Mouse (Mus musculus): ENCODE results near the gene Arhgef39. TPM values are rescaled to one million over a fixed set of nuclear protein-coding genes. Genes with fewer than 3 reads are reported as not detected.
A peak's percentile ranks its signal among the peaks of the same experiment; 100 is the strongest.

Gene Arhgef39
- total and polyA plus RNA-seq, 2 experiments from 2014 or later: 3.9 to 4.5 TPM

- Histone ChIP-seq H3K36me3 (ENCODE audit: insufficient read depth) (no peaks in the 10 kb centered on the region), H3K9me3 (ENCODE audit: low read length) (no peaks in the 10 kb centered on the region), H3K4me1 (ENCODE audit: insufficient read depth) (no peaks in the 10 kb centered on the region), H3K27ac (ENCODE audit: low read depth, low read length) (no peak overlapping the region), H3K4me3 (ENCODE audit: low read depth, low read length) (no peak overlapping the region), H3K4me2 (ENCODE audit: low read depth) (no peak overlapping the region), H3K27me3 (ENCODE audit: insufficient read depth, low read length) (no peaks in the 10 kb centered on the region), H3K9ac (no peak overlapping the region)
- no peak for DNase-seq
- no peak for ATAC-seq
- 85% methylated on average over 5 of the region's 5 CpGs for WGBS
- no peak for TF ChIP-seq CTCF (IDR thresholded peaks at IDR 0.05; ENCODE audit: low read depth)
Observed at GRCm38 (mm10) chr4:43480985-43481384, 18.5 kb downstream of the Arhgef39 start.

GRCm38 (mm10) chr4:43478906-43479832 lies 20.3 kb downstream of the Arhgef39 start:
- DNase-seq (peak; percentile 36), ATAC-seq (no peak)
- no peak overlapping the region for H3K4me3 ChIP-seq (ENCODE audit: low read depth, low read length)
- H3K27ac ChIP-seq (ENCODE audit: low read depth, low read length): no peak overlapping the region
- H3K4me1 ChIP-seq (ENCODE audit: insufficient read depth): no peaks in the 10 kb centered on the region
- 45% methylated on average over 24 of the region's 24 CpGs for WGBS
- no peaks in the 10 kb centered on the region for H3K27me3 ChIP-seq (ENCODE audit: insufficient read depth, low read length)
- peak; percentile 52 for TF ChIP-seq CTCF (IDR thresholded peaks at IDR 0.05; ENCODE audit: low read depth)
- H3K9me3 ChIP-seq (ENCODE audit: low read length): no peaks in the 10 kb centered on the region
- no peaks in the 10 kb centered on the region for H3K36me3 ChIP-seq (ENCODE audit: insufficient read depth)
- no peak overlapping the region for H3K9ac ChIP-seq
- no peak overlapping the region for H3K4me2 ChIP-seq (ENCODE audit: low read depth)

- TF ChIP-seq CTCF (IDR thresholded peaks at IDR 0.05; ENCODE audit: low read depth): no peak
- no peaks in the 10 kb centered on the region for H3K36me3 ChIP-seq (ENCODE audit: insufficient read depth)
- no peaks in the 10 kb centered on the region for H3K9me3 ChIP-seq (ENCODE audit: low read length)
- H3K4me2 ChIP-seq (ENCODE audit: low read depth): peak overlapping the region; percentile 45
- no peak overlapping the region for H3K9ac ChIP-seq
- H3K4me3 ChIP-seq (ENCODE audit: low read depth, low read length): peak overlapping the region; percentile 25
- WGBS: 55% methylated on average over 8 of the region's 8 CpGs
- H3K27me3 ChIP-seq (ENCODE audit: insufficient read depth, low read length): no peaks in the 10 kb centered on the region
- H3K4me1 ChIP-seq (ENCODE audit: insufficient read depth): no peaks in the 10 kb centered on the region
- no peak for DNase-seq
- ATAC-seq: no peak
- no peak overlapping the region for H3K27ac ChIP-seq (ENCODE audit: low read depth, low read length)
Observed at GRCm38 (mm10) chr4:43478534-43478858, 21.0 kb downstream of the Arhgef39 start.

GRCm38 (mm10) chr4:43477857-43478533 lies 21.5 kb downstream of the Arhgef39 start:
- ATAC-seq (peak; percentile 99), DNase-seq (peak; percentile 93)
- TF ChIP-seq CTCF (IDR thresholded peaks at IDR 0.05; ENCODE audit: low read depth): peak; percentile 72
- WGBS: 17% methylated on average over 11 of the region's 11 CpGs
- H3K36me3 ChIP-seq (ENCODE audit: insufficient read depth): no peaks in the 10 kb centered on the region
- H3K4me2 ChIP-seq (ENCODE audit: low read depth): peak overlapping the region; percentile 45
- H3K9me3 ChIP-seq (ENCODE audit: low read length): no peaks in the 10 kb centered on the region
- H3K27me3 ChIP-seq (ENCODE audit: insufficient read depth, low read length): no peaks in the 10 kb centered on the region
- no peak overlapping the region for H3K9ac ChIP-seq
- H3K27ac ChIP-seq (ENCODE audit: low read depth, low read length): no peak overlapping the region
- no peaks in the 10 kb centered on the region for H3K4me1 ChIP-seq (ENCODE audit: insufficient read depth)
- H3K4me3 ChIP-seq (ENCODE audit: low read depth, low read length): peak overlapping the region; percentile 25

- H3K27ac ChIP-seq (ENCODE audit: low read depth, low read length): no peak overlapping the region
- no peak overlapping the region for H3K9ac ChIP-seq
- H3K36me3 ChIP-seq (ENCODE audit: insufficient read depth): no peaks in the 10 kb centered on the region
- H3K4me2 ChIP-seq (ENCODE audit: low read depth): no peak overlapping the region
- no peak for ATAC-seq
- no peaks in the 10 kb centered on the region for H3K27me3 ChIP-seq (ENCODE audit: insufficient read depth, low read length)
- 91% methylated on average over 6 of the region's 6 CpGs for WGBS
- no peaks in the 10 kb centered on the region for H3K9me3 ChIP-seq (ENCODE audit: low read length)
- no peak overlapping the region for H3K4me3 ChIP-seq (ENCODE audit: low read depth, low read length)
- no peak for DNase-seq
- TF ChIP-seq CTCF (IDR thresholded peaks at IDR 0.05; ENCODE audit: low read depth): peak; percentile 22; the same call in 1 of the 2 replicates
- H3K4me1 ChIP-seq (ENCODE audit: insufficient read depth): no peaks in the 10 kb centered on the region
Observed at GRCm38 (mm10) chr4:43476604-43477003, 22.9 kb downstream of the Arhgef39 start.

GRCm38 (mm10) chr4:43473636-43474035 lies 25.9 kb downstream of the Arhgef39 start:
- H3K36me3 ChIP-seq (ENCODE audit: insufficient read depth): no peaks in the 10 kb centered on the region
- ATAC-seq (no peak), DNase-seq (no peak)
- no peak overlapping the region for H3K4me2 ChIP-seq (ENCODE audit: low read depth)
- H3K4me3 ChIP-seq (ENCODE audit: low read depth, low read length): no peak overlapping the region
- TF ChIP-seq CTCF (IDR thresholded peaks at IDR 0.05; ENCODE audit: low read depth): no peak
- no peaks in the 10 kb centered on the region for H3K27me3 ChIP-seq (ENCODE audit: insufficient read depth, low read length)
- no peak overlapping the region for H3K9ac ChIP-seq
- no peaks in the 10 kb centered on the region for H3K9me3 ChIP-seq (ENCODE audit: low read length)
- H3K27ac ChIP-seq (ENCODE audit: low read depth, low read length): no peak overlapping the region
- no peaks in the 10 kb centered on the region for H3K4me1 ChIP-seq (ENCODE audit: insufficient read depth)
- WGBS: 62% methylated on average over 1 of the region's 1 CpGs

GRCm38 (mm10) chr4:43470301-43470700 lies 29.2 kb downstream of the Arhgef39 start:
- 92% methylated on average over 10 of the region's 10 CpGs for WGBS
- ATAC-seq (no peak), DNase-seq (no peak)
- no peak overlapping the region for H3K27ac ChIP-seq (ENCODE audit: low read depth, low read length)
- no peak overlapping the region for H3K9ac ChIP-seq
- no peak overlapping the region for H3K4me3 ChIP-seq (ENCODE audit: low read depth, low read length)
- no peaks in the 10 kb centered on the region for H3K9me3 ChIP-seq (ENCODE audit: low read length)
- no peaks in the 10 kb centered on the region for H3K27me3 ChIP-seq (ENCODE audit: insufficient read depth, low read length)
- H3K4me2 ChIP-seq (ENCODE audit: low read depth): no peak overlapping the region
- TF ChIP-seq CTCF (IDR thresholded peaks at IDR 0.05; ENCODE audit: low read depth): no peak
- H3K36me3 ChIP-seq (ENCODE audit: insufficient read depth): no peaks in the 10 kb centered on the region
- no peaks in the 10 kb centered on the region for H3K4me1 ChIP-seq (ENCODE audit: insufficient read depth)
